Mouse (Mus musculus): ENCODE results near the gene Slc25a30.
"Not testable (repeated sequence)": the region's sequence is repeated elsewhere in the genome, so short reads cannot be mapped to it uniquely, and the experiment has no call there.

Gene Slc25a30

DNA sequence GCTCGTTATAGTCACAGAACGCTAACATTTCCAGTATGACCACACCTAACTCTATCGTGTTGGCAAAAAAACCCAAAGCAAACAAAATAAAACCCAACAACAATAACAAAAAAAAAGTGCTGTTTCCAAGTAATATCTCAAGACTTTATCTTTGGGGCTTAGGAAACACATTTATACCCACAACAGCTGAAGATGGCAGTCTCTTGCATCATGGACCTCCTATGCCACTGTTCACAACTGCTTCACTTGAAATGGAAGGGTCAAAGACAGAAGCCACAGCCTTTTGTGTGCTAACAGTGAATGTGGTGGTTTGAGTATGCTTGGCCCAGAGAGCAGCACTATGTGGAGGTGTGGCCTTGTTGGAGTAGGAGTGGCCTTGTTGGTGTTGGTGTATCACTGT is 4.5 kb upstream of the Slc25a30 start:
- DNase-seq (ENCODE audit: low spot score), result no peak

DNA sequence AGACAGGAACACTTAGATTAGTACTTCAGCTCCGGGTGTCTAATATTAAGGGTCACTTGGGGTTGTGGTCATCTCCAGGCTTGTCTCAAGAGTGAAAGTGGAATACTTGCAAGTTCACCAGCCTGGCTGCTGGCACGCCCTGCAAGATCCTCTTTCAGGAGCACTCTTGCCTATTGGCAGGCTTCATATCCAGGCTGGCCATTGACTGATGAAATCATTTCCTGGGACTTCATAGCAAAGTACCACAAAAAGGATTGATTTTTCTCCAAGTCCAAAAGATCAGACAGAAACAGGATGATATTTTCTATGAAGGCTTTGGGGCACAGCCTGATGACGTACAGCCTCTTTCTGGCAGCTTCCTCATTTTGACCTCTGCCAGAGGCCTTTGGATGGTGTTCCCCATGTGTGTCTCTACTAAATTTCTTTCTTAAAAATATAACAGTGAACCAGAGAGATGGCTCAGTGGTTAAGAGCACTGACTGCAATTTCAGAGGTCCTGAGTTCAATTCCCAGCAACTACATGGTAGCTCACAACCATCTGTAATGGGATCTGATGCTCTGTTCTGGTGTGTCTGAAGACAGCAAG is 3.7 kb upstream of the Slc25a30 start:
- DNase-seq (ENCODE audit: low spot score), result no peak

DNA sequence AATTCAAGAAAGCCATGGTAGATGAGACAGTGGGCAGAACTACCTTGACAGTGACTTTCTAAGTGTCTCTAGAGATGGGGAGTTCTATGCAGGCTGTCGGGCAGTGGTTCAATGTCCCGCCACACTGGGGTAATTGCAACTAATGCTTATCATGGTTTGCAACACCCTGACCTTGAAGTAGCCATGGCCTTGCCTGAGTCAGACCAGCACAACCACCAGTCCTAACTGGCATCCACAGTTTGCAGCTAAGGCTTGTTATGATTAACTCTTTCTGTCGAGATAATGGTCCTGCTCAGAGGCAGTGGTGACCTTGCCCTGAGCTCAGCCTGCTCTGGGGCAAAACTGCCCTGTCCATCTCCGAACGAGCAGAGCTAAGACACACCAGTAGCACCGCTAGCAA is 2.5 kb upstream of the Slc25a30 start:
- no peak for DNase-seq (ENCODE audit: low spot score)

DNA sequence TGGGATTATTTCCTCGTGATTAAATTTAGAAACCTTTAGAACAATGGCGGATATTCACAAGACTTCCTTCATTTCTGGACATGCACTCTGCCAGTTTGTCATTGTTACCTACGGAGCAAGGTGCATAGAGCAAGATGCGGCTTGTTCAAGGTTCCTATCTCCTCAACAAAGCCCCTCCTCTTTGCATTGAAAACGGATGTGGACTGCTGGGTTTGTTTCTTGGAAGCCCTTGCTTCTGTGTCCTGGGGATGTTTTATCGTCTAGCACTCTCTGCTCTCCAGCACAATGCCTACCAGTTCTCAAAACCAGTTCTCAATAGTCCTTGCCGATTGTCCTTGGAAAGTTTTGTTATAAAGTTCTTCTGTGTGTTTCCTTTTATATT is 948 bp upstream of the Slc25a30 start:
- no peak for DNase-seq (ENCODE audit: low spot score)

DNA sequence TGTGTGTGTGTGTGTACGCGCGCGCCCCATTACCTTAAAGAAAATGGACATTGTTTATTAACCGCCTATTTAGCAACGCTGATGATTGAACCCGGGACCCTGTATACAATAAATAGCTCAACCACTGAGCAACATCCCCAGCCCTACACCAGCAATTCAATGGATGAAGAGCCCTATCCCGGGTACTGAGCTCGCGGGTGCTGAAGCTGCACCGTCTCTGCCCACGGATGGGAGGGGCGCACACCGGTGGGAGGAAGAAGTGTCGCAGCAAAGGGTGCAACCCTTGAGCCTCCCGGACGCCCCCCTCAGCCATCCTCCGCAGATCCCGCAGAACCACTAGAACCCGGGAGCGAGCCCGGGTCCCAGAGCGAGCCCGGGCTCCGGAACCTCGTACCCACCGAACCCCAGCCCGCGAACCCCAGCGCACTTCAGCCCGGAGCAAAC is 391 bp downstream of the Slc25a30 start:
- peak; percentile 68 for DNase-seq (ENCODE audit: low spot score)

DNA sequence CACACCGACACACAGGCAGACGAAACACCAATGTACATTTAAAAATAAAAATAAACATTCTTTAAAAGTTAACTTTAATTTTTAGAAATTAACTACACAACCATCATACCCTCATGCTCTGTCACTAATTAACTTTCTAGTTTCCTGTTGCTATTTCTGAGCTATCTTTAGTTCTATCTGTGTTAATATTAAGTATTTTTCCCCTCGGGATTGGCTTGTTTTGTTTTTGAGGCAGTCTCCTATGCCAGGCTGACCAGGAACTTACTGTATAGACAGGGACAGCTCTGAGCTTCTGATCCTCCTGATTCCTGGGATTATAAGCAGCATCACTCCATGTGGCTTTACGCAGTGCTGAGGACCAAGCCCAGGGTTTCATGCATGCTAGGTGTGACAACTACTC is 6.9 kb downstream of the Slc25a30 start:
- DNase-seq (ENCODE audit: low spot score), result no peak

DNA sequence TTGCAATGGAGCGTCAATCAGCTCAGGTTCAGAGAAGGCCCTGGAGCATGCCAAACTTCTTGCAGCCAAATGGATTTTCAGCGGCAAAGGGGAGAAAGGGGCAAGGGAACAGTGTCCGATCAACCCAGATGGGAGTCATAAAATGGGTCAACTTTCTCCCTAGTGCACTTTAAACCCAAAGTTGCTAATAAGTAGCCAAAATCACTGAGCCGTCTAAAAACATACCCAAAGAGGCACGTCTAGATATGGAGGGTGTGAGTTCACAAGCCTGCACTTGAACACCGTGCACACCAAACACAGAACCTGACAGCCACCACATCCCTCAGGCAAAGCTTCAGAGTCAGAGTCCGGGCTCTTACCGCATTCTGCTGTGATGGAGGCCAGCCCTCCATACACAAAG is 10.2 kb downstream of the Slc25a30 start:
- DNase-seq (ENCODE audit: low spot score), result no peak

DNA sequence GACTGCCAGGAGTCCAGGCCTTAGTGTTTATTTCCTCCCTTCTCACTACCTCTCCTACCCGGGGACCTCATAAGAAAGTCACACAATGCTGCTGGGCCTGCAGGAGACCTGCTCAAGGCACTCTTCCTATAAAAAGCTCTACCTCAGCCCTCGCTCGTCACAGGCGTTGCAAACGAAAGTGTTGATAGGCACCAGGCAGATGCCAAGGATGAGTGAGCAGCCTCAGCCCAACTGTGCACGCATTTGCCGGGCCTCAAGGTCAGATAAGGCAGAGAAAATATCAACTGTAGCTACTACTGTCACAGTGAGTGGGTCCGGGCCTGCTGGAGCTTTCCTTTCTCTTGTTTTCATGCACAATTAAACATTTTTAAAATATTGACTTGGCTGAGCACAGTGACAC is 13.4 kb downstream of the Slc25a30 start:
- no peak for DNase-seq (ENCODE audit: low spot score)

DNA sequence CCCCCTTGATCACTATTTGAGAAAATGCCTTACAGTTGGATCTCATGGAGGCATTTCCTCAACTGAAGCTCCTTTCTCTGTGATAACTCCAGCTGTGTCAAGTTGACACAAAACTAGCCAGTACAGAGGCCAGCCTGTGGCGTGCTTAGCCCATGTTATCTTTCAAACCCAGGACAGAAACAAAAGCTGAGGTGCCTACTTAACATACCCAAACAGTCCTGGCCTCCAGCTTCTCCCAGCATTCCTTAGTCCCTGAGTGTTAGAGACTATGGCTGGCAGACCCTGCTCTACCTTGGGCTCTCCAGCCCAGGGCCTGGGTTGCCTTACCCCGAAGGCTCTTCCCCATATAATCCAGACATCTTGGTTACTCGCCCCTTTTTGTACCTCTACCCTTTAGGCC is 14.4 kb downstream of the Slc25a30 start:
- DNase-seq (ENCODE audit: low spot score), result not testable (repeated sequence)

DNA sequence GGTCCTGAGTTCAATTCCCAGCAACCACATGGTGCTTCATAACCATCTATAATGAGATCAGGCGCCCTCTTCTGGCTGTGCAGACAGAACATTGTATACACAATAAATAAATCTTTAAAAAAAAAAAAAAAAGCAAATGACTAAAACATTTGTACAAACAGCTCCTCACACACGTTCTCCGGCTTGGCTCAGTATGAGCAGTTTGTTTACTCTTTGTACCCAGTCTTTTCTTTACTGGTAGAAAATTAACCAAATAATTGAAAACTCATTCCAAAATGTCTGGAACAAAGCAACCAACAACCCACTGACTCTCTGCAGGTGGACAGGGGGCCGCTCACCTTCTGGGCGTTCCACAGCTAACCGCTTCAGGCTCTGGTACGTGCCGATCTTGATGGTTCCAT is 15.7 kb downstream of the Slc25a30 start:
- DNase-seq (ENCODE audit: low spot score), result no peak

DNA sequence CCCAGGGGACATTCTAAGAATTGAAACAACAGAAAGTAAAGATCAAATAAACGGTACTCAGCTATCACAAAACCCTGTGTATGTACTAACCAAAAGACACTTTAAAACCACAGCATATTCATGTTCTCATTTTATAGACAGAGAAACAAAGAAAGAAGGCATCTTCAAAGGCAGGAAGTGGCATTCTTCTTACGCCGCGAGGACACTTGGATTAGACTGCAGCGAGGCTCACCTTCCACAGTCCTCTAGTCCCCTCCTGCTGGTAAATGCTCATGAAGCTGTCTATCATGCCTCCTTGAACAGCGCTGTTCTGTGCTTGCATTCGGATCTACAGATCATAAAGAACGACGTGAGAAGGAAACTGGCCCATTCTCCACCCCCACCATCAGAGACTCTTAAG is 17.5 kb downstream of the Slc25a30 start:
- DNase-seq (ENCODE audit: low spot score), result no peak

DNA sequence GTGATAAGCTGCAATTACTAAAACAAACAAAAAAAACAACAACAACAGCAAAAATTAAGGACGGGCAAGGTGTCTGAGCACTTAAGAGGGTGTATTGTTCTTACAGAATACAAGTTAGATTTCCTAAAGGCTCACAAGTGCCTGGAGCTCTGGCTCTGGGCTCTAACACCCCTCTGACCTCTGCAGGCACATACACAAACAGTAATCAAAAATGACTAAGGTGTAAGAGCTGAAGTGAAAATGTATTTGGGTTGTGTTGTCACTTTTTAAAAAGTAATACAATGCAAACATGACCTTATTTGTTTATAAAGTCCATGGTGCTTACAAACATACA is 18.6 kb downstream of the Slc25a30 start:
- DNase-seq (ENCODE audit: low spot score), result no peak

DNA sequence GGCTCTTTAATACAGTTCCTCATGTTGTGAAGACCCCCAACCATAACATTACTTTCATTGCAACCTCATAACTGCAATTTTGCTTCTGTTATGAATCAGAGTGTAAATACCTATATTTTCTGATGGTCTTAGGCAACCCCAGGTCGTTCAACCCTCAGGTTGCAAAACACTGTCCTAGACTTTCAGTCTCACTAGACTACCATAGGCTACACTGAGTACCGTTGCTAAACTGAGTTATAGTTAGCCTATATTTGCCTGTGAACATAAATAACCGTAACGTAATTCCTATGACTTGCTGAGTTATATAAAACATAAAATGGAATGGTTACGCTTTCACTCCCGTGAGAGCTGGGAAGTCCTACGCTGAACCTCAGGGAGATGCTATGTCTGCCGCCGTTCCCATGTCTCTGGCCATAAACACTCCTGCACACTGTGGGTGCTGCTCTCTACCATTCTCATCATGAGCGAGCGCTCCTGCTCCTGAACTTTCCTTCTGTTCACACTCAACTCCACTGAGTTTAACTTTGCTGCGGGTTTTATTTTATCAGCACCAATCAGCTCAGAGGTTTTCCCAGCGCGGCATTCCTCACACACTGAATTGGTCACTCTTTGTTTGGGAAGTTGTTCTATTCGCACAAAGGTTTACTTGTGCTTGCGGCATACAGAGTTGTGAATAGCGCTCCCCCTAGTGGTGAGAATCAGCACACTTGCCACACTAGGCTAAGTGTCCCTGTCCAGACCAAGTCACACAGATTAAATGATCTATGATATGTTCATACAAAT is 19.2 kb downstream of the Slc25a30 start:
- DNase-seq (ENCODE audit: low spot score), result peak; percentile 94

DNA sequence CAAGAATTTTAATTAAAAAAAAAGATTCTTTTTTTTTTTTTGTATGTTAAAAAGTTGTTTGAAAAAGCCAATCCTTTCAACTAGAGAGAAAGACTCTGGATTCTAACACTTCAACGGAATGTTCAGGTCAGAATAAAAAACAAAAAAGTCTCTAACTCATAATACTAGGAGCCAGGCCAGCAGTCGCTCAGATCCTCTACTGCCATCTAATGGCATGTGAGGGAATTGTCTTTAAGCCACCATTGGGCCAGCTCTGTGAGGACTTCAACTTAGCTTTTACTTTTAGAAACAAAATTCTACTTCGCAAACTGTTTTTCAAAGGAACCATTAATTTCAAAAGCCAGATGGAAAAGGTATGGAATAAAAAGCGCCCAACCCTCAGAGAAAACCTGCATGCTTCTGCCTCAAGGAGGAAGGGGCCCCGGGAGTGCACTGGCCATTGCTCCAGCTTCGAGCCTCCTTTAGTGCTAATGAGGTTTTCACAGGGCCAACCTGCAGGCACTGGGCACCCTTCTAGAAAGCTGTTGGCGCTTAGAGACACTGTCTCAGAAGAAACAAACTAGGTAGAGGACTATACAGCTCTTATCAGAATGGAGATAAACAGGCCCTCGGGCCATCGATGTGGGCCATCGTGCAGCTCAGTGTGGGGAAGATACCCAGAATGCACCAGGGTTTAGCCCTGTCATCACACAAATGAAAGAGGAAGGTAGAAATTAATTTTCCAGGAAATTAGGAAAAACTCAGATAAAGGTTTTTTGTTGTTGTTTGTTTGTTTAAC is 25.6 kb downstream of the Slc25a30 start:
- peak; percentile 81 for DNase-seq (ENCODE audit: low spot score)

DNA sequence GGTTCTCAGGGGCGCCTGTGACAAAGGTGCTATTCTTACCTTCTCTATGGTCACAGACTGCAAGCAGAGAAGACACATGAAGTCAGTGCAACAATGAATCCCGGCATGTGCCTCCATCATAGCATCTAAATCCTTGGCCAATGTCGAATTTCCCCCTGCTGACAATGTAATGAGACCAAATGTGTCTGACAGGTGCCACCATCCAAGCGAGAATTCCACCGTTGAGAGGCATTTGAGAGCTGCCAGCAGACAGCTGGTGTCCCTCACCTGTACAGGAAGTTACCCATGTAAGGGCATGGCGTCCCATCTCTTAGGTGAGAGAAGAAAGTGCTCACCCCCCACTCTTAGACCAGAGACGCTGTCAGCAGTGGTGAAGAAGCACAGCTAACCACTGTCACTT is 28.4 kb downstream of the Slc25a30 start:
- no peak for DNase-seq (ENCODE audit: low spot score)

DNA sequence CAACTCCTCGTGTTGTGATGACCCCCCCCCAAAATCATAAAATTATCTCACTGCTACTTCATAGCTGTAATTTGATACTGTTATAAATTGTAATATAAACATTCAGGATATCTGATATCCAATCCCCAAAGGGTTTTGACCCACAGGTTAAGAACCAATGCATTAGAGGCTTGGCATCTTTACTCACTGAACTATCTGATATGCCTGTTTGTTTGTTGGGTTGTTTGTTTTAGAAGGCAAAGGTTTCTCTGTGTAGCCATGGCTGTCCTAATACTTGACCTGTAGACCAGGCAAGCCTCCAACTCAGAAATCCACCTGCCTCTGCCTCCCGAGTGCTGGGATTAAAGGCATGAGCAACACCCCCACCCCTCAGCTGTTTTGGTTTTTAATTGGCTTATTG is 29.0 kb downstream of the Slc25a30 start:
- no peak for DNase-seq (ENCODE audit: low spot score)

DNA sequence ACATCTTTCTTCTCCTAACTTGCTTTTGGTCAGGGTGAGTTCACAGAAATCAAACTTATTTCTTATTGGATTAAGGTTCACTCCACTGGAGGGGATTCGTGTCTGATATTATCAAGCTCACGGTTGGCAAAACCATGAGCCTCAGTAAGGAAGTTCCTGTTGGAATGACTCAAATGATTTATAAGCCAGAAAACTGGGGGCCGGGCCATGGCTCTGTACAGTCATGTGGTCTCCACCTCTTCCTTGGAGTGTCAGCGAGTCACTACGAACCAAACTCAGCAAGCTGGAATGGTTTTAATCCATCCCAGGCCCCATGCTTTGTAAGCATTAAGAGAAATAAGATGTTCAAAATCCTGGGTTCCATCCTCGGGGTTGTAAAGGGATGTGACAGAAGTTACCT is 29.9 kb downstream of the Slc25a30 start:
- no peak for DNase-seq (ENCODE audit: low spot score)

DNA sequence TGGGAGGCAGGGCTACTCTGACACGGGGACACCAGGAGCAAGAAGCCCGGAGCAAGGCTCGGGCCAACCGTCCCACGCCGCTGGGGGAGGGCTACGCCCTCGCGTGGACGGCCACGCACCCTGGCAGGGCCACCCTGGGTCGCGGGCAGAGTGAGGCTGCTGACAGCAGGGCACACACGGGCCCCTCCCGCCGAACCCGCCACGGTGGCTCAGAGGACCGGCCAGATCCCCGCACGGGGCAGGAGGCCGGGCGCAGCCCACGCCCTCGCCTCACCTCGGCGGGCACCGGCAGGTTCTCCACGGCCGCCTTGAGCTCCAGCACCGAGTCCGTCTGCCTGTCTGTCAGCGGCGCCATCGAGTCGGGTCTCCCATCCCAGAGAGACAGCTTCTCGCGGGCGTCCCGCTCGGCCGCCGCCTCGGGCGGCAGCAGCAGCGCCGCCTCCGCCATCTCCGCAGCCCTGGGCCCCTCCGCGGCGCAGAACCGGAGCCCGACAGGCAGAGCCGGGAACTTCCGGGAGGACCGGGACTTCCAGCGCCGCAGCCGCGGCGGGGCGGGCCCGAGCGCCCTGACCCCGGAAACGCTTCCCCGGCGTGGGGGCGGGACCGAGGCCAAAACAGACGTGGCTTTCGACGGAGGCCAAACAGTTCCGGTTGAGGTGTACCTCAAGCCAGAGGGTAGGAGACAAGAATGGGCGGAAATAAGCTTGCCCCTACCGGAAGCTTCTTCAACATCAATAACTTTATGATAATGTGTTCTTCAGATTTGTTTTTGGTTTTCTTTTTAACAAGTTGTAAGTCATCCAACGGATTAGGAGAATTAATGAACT is 32.6 kb downstream of the Slc25a30 start, which contains the start of gene Cog3:
Cog3 (minus strand) TSS at position 527 of the 827 bp plus-strand sequence.
- DNase-seq (ENCODE audit: low spot score), result peak; percentile 95

DNA sequence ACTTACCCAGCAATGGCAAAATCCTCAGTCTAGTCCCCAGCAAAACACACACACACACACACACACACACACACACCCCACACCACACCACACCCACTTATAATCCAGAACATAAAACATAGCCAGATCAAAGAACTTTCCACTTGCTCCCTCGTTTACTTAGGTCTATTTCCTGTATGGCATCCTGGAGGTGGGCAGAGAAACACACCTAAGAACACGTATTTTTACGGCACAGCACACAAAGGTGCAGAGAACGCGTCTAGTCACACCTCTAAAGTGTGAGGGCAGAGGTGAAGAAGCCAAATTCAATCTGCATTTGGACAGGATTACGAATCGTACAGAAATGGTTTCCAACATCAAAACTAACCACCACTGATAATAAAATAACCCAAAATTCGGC is 33.6 kb downstream of the Slc25a30 start:
- DNase-seq (ENCODE audit: low spot score), result no peak

DNA sequence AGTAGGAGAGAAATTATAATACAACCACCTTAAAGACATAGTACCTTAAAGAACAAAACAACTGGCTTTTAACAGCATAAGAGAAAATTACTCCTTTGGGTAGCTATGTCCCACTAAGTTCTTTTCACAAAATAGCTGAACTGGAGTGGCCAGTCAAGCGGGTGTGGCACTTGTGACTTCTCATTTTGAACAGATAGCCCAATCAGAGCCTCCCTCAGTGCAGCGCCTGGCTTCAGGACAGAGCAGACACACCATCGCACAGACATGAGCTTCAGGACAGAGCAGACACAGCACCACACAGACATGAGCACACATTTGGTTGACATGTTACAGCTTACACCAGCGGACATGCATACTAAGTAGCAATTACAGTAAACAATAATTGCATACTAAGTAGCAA is 35.8 kb downstream of the Slc25a30 start:
- DNase-seq (ENCODE audit: low spot score), result no peak

DNA sequence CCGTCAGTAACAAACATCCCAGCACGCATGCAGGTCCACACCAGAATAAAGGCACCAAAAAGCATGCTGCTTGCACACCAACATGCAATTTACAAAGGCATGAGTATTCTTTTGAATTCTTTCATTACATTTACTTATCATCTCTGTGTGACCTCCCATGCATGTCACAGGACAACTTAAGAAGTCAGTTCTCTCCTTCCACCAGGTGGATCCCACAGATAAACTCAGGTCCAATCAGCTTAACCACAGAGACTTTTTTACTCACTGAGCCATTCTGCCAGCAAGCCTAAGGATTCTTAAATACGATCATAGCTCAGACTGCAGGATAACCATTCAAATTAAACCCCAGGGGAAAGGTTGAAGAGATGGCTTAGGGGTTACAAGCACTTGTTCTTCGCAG is 37.7 kb downstream of the Slc25a30 start:
- no peak for DNase-seq (ENCODE audit: low spot score)

DNA sequence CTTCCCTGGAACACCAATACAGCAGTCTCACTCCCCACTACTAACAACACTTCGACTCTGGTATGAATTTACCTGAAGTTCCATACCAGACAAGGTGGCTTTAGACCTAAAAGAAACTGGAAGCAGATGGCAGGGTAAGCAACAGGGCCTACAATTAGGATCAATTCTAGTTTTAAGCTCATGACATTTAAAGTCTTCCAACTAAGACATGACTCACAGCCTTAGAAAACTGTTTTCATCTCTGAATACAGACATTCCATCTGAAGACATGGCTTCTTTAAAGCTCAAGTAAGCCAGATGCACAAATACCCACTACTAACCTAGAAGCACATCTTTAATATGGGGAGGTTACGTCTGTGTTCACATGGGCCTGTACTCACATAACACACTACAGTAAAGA is 38.9 kb downstream of the Slc25a30 start:
- DNase-seq (ENCODE audit: low spot score), result no peak

All from embryo, embryonic 10.5 days (tissue).